Mouse (Mus musculus) G1E (cell line): ENCODE results near the gene Hs3st4.

Source experiments
- CTCF ChIP-seq: IDR thresholded peaks from 2 replicates; pipeline ENCODE4 v1.5.1; 2012; ENCODE audit warnings: low read depth, low read length, inconsistent platforms, mixed read lengths
- TAL1 ChIP-seq: conservative IDR thresholded peaks from 2 replicates; pipeline ENCODE4 v1.6.1; 2012; ENCODE audit warnings: low read depth, low read length, inconsistent platforms, mixed read lengths

DNA sequence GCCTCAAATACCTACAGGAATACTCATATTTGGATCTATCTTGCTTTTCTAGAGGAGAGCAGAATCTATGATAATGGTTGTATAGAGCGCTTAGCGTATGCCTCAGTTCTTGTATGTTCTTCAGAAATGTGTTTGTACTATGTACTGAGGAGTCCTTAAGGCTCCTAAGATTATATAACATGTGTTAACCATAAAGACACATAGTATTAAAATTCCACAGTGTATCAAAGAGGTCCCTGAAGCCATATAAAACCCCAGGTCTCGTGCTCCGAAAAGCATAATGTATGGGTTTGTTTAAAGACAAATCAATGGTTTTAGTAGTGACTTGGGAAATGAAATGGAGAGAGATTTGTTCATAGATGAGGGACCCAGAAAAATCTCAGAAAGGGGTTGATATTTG lies 371.4 kb downstream of the Hs3st4 start:
- no peak for TF ChIP-seq CTCF
- no peak for TF ChIP-seq TAL1
